Mouse (Mus musculus) kidney, adult 9 months (tissue): ENCODE results near the gene Tcf20.
"Not testable (repeated sequence)": the region's sequence is repeated elsewhere in the genome, so short reads cannot be mapped to it uniquely, and the experiment has no call there.

Experiments
- DNase-seq: peaks from one replicate; pipeline ENCODE4 v3.0.0; 2022

Gene Tcf20

GRCm38 (mm10) chr15:82896336-82896735 lies 91.3 kb downstream of the Tcf20 start:
- no peak for DNase-seq

- DNase-seq: no peak
Observed at GRCm38 (mm10) chr15:82890470-82890869, 97.2 kb downstream of the Tcf20 start.

GRCm38 (mm10) chr15:82889426-82889825 lies 98.2 kb downstream of the Tcf20 start:
- DNase-seq: no peak

GRCm38 (mm10) chr15:82888466-82888865 lies 99.2 kb downstream of the Tcf20 start:
- no peak for DNase-seq

- DNase-seq: no peak
Observed at GRCm38 (mm10) chr15:82877309-82877708, 110.4 kb downstream of the Tcf20 start.

GRCm38 (mm10) chr15:82876863-82877262 lies 110.8 kb downstream of the Tcf20 start:
- DNase-seq: no peak

- no peak for DNase-seq
Observed at GRCm38 (mm10) chr15:82872037-82872436, 115.6 kb downstream of the Tcf20 start.

- DNase-seq: not testable (repeated sequence)
Observed at GRCm38 (mm10) chr15:82866286-82866685, 121.4 kb downstream of the Tcf20 start.

GRCm38 (mm10) chr15:82863674-82864073 lies 124.0 kb downstream of the Tcf20 start:
- DNase-seq: no peak

- DNase-seq: peak; percentile 11
Observed at GRCm38 (mm10) chr15:82856652-82857378, 130.9 kb downstream of the Tcf20 start.

GRCm38 (mm10) chr15:82856065-82856464 lies 131.6 kb downstream of the Tcf20 start:
- DNase-seq: no peak

- no peak for DNase-seq
Observed at GRCm38 (mm10) chr15:82839146-82839545, 148.5 kb downstream of the Tcf20 start.

- DNase-seq: no peak
Observed at GRCm38 (mm10) chr15:82829917-82830316, 157.8 kb downstream of the Tcf20 start.

GRCm38 (mm10) chr15:82825866-82826265 lies 161.8 kb downstream of the Tcf20 start:
- no peak for DNase-seq

GRCm38 (mm10) chr15:82822347-82822746 lies 165.3 kb downstream of the Tcf20 start:
- DNase-seq: no peak

GRCm38 (mm10) chr15:82821657-82822056 lies 166.0 kb downstream of the Tcf20 start:
- no peak for DNase-seq

GRCm38 (mm10) chr15:82815296-82815695 lies 172.4 kb downstream of the Tcf20 start:
- no peak for DNase-seq

- peak; percentile 77 for DNase-seq
Observed at GRCm38 (mm10) chr15:82814806-82815205, 172.9 kb downstream of the Tcf20 start.

GRCm38 (mm10) chr15:82814321-82814720 lies 173.4 kb downstream of the Tcf20 start:
- no peak for DNase-seq

- DNase-seq: no peak
Observed at GRCm38 (mm10) chr15:82810556-82810955, 177.1 kb downstream of the Tcf20 start.

GRCm38 (mm10) chr15:82809511-82809910 lies 178.2 kb downstream of the Tcf20 start:
- peak; percentile 20 for DNase-seq

- DNase-seq: no peak
Observed at GRCm38 (mm10) chr15:82806969-82807763, 180.5 kb downstream of the Tcf20 start.

- peak; percentile 83 for DNase-seq
Observed at GRCm38 (mm10) chr15:82804708-82805639, 182.7 kb downstream of the Tcf20 start.
